Mouse (Mus musculus) limb, embryonic 12.5 days (tissue): Measurements from ENCODE around the gene Tagln3. TPM values are rescaled to one million over a fixed set of nuclear protein-coding genes. Genes with fewer than 3 reads are reported as not detected.

Experiments
- ATAC-seq: fragments of 200-750 bp; cut with Nextera tagmentation; 2 replicates; pipeline ENCODE4 v1.8.0; 2017; ENCODE audit warnings: low read depth, moderate TSS enrichment; ENCODE audit not compliant: insufficient number of reproducible peaks, insufficient read depth, low FRiP score, low TSS enrichment
- H3K27ac ChIP-seq: fragments of 300-500 bp; sonication (generic); 2 replicates; pipeline ENCODE4 v1.5.1; 2016; ENCODE audit warnings: mild to moderate bottlenecking, moderate library complexity
- H3K27me3 ChIP-seq: fragments of 300-500 bp; sonication (generic); 2 replicates; pipeline ENCODE4 v1.6.1; 2016; ENCODE audit warnings: mild to moderate bottlenecking, moderate library complexity
- H3K36me3 ChIP-seq: fragments of 300-500 bp; sonication (generic); 2 replicates; pipeline ENCODE4 v1.6.1; 2016; ENCODE audit warnings: mild to moderate bottlenecking, moderate library complexity
- H3K4me1 ChIP-seq: fragments of 300-500 bp; sonication (generic); replicated peaks from 2 replicates; pipeline ENCODE4 v1.6.1; 2016
- H3K4me2 ChIP-seq: fragments of 300-500 bp; sonication (generic); 2 replicates; pipeline ENCODE4 v1.6.1; 2016; ENCODE audit warnings: mild to moderate bottlenecking, moderate library complexity
- H3K4me3 ChIP-seq: fragments of 300-500 bp; sonication (generic); replicated peaks from 2 replicates; pipeline ENCODE4 v1.5.1; 2016; ENCODE audit warnings: mild to moderate bottlenecking
- H3K9ac ChIP-seq: fragments of 300-500 bp; sonication (generic); replicated peaks from 2 replicates; pipeline ENCODE4 v1.6.1; 2016; ENCODE audit warnings: mild to moderate bottlenecking, moderate library complexity
- H3K9me3 ChIP-seq: fragments of 300-500 bp; sonication (generic); 2 replicates; pipeline ENCODE4 v1.6.1; 2016; ENCODE audit warnings: mild to moderate bottlenecking, moderate library complexity
- WGBS: fragments of 180-500 bp; shearing (Covaris S2); methylation state at CpG from one replicate; pipeline ENCODE4 v1.1.7; 2016; 5-methylcytosine and 5-hydroxymethylcytosine counted together
- polyA plus RNA-seq: library from polyadenylated mRNA; unstranded; fragments of >200 nt; fragmentation: Nextera tagmentation; extraction: Ambion mirVana; gene quantifications from 2 replicates; pipeline ENCODE4 v1.2.1, GENCODE M21; 2016

The Tagln3 gene
- polyA plus RNA-seq, 1 experiment from 2014 or later = 33.2 TPM

DNA sequence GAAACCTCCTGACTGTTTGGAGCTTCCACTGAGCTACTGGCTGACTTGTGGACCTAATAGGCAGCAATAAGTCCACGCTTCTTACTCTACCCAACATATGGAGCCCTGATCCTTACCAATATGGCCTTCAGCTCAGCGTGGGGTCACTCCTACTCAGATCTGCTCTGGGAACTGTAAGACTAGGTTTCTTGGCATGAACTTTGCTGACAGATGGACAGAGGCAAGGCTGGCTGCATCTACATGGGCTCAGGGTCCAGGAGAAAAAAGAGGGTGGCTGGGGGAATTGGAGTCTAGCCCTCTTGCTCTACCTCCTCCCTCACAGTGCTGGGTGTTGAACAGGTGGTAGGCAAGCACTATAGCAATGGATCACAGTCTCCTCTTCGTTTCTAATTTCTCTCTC is 37.6 kb downstream of the Tagln3 start:
- Histone ChIP-seq H3K9ac (no peak overlapping the region), H3K27me3 (no peaks in the 10 kb centered on the region), H3K9me3 (no peaks in the 10 kb centered on the region), H3K4me1 (no peaks in the 10 kb centered on the region), H3K4me2 (no peak overlapping the region), H3K36me3 (no peaks in the 10 kb centered on the region), H3K4me3 (no peak overlapping the region), H3K27ac (no peak overlapping the region)
- 79% methylated on average over 3 of the region's 3 CpGs for WGBS
- ATAC-seq = no peak

GRCm38 (mm10) chr16:45685295-45685694 is 39.1 kb downstream of the Tagln3 start:
- Histone ChIP-seq H3K9ac (no peak overlapping the region), H3K9me3 (no peaks in the 10 kb centered on the region), H3K4me3 (no peak overlapping the region), H3K27me3 (no peaks in the 10 kb centered on the region), H3K36me3 (no peaks in the 10 kb centered on the region), H3K4me2 (no peak overlapping the region), H3K27ac (no peak overlapping the region), H3K4me1 (no peaks in the 10 kb centered on the region)
- no peak for ATAC-seq
- 65% methylated on average over 3 of the region's 3 CpGs for WGBS

GRCm38 (mm10) chr16:45684815-45685214 is 39.6 kb downstream of the Tagln3 start:
- Histone ChIP-seq H3K9me3 (no peaks in the 10 kb centered on the region), H3K36me3 (no peaks in the 10 kb centered on the region), H3K4me1 (no peaks in the 10 kb centered on the region), H3K27ac (no peak overlapping the region), H3K4me2 (no peak overlapping the region), H3K9ac (no peak overlapping the region), H3K4me3 (no peak overlapping the region), H3K27me3 (no peaks in the 10 kb centered on the region)
- WGBS = 14% methylated on average over 8 of the region's 8 CpGs
- ATAC-seq = no peak

DNA sequence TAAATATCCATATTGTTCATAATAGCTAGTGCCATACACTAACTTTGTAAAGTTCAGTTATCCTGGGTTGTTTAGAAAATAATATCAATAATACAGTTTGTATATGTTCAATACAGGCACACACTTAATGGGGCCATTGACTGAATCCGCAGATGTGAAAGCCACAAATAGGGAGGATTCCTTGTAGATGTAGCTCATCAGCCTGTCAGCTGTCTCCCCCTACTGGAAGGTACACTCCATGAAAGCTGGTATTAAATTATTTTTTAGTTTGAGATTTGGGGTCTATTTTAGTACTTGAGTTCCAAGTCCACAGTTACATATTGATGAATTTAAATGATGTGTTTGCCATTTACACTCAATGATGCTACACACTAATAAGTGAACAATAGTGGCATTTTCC is 47.9 kb downstream of the Tagln3 start:
- H3K4me1 ChIP-seq = no peaks in the 10 kb centered on the region
- no peak for ATAC-seq
- no peak overlapping the region for H3K27ac ChIP-seq
- no peaks in the 10 kb centered on the region for H3K27me3 ChIP-seq
- H3K9ac ChIP-seq = no peak overlapping the region
- H3K36me3 ChIP-seq = no peaks in the 10 kb centered on the region
- H3K4me2 ChIP-seq = no peak overlapping the region
- no peaks in the 10 kb centered on the region for H3K9me3 ChIP-seq
- no peak overlapping the region for H3K4me3 ChIP-seq
- 34% methylated on average over 1 of the region's 1 CpGs for WGBS

- Histone ChIP-seq H3K27ac (no peak overlapping the region), H3K9ac (no peak overlapping the region), H3K9me3 (no peaks in the 10 kb centered on the region), H3K36me3 (no peaks in the 10 kb centered on the region), H3K4me2 (no peak overlapping the region), H3K4me3 (no peak overlapping the region), H3K27me3 (no peaks in the 10 kb centered on the region), H3K4me1 (no peaks in the 10 kb centered on the region)
- ATAC-seq = no peak
- WGBS = 80% methylated on average over 4 of the region's 4 CpGs
Measured at GRCm38 (mm10) chr16:45670005-45670404, 54.4 kb downstream of the Tagln3 start.

GRCm38 (mm10) chr16:45668178-45668577 is 56.2 kb downstream of the Tagln3 start:
- Histone ChIP-seq H3K4me1 (no peaks in the 10 kb centered on the region), H3K27me3 (no peaks in the 10 kb centered on the region), H3K9me3 (no peaks in the 10 kb centered on the region), H3K9ac (no peak overlapping the region), H3K4me2 (no peak overlapping the region), H3K27ac (no peak overlapping the region), H3K36me3 (no peaks in the 10 kb centered on the region), H3K4me3 (no peak overlapping the region)
- ATAC-seq = no peak
- WGBS = 66% methylated on average over 3 of the region's 3 CpGs

GRCm38 (mm10) chr16:45666136-45666535 is 58.3 kb downstream of the Tagln3 start:
- H3K4me2 ChIP-seq = no peak overlapping the region
- 83% methylated on average over 2 of the region's 2 CpGs for WGBS
- H3K4me3 ChIP-seq = no peak overlapping the region
- H3K27me3 ChIP-seq = no peaks in the 10 kb centered on the region
- H3K9ac ChIP-seq = no peak overlapping the region
- ATAC-seq = no peak
- H3K9me3 ChIP-seq = no peaks in the 10 kb centered on the region
- no peaks in the 10 kb centered on the region for H3K36me3 ChIP-seq
- no peak overlapping the region for H3K27ac ChIP-seq
- H3K4me1 ChIP-seq = no peaks in the 10 kb centered on the region

DNA sequence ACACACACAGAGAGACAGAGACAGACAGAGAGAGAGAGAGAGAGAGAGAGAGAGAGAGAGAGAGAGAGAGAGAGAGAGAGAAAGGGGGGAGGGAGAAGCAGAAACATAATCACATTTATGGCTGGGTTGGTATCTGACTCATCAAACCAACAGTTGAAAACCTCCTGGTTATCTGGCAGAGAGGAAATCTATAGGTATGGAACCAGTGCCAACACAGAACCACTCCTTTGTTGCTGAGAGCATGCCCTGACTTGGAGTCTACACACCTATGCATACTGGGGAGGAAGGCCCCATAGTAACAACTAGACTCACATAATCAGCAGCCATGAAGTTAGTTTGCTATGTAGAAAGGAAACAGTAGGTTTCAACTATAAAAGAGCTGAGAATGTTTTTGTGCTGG is 62.0 kb downstream of the Tagln3 start:
- Histone ChIP-seq H3K27me3 (no peaks in the 10 kb centered on the region), H3K4me1 (no peaks in the 10 kb centered on the region), H3K36me3 (no peaks in the 10 kb centered on the region), H3K4me3 (no peak overlapping the region), H3K4me2 (no peak overlapping the region), H3K27ac (no peak overlapping the region), H3K9ac (no peak overlapping the region), H3K9me3 (no peaks in the 10 kb centered on the region)
- ATAC-seq = no peak

Other genes with a start within 250 kb of the Tagln3 start
- gene Gm609, start 231.6 kb downstream of the Tagln3 start, polyA plus RNA-seq = not detected in 2 replicates
- not detected in 2 replicates for gene Gm17783, start 192.6 kb downstream of the Tagln3 start, polyA plus RNA-seq
- not detected in 2 replicates for gene Slc9c1, start 189.3 kb downstream of the Tagln3 start, polyA plus RNA-seq
- 0.15 TPM in 1 of 2 replicates, not detected in the other for gene Gcsam, start 114.2 kb downstream of the Tagln3 start, polyA plus RNA-seq
- 0.09 and 0.19 TPM in 2 replicates for gene BC016579, start 70.5 kb downstream of the Tagln3 start, polyA plus RNA-seq
- gene Tmprss7, start 30.9 kb downstream of the Tagln3 start, polyA plus RNA-seq = 0.20 and 0.27 TPM in 2 replicates
- gene Abhd10, start 18.3 kb upstream of the Tagln3 start, polyA plus RNA-seq = 37.3 and 41.5 TPM in 2 replicates
- gene Phldb2, start 229.0 kb upstream of the Tagln3 start, polyA plus RNA-seq = 75.2 and 82.5 TPM in 2 replicates